Comparison of ENCODE assay signal across 11 mouse cellular contexts in the genomic region with DNA sequence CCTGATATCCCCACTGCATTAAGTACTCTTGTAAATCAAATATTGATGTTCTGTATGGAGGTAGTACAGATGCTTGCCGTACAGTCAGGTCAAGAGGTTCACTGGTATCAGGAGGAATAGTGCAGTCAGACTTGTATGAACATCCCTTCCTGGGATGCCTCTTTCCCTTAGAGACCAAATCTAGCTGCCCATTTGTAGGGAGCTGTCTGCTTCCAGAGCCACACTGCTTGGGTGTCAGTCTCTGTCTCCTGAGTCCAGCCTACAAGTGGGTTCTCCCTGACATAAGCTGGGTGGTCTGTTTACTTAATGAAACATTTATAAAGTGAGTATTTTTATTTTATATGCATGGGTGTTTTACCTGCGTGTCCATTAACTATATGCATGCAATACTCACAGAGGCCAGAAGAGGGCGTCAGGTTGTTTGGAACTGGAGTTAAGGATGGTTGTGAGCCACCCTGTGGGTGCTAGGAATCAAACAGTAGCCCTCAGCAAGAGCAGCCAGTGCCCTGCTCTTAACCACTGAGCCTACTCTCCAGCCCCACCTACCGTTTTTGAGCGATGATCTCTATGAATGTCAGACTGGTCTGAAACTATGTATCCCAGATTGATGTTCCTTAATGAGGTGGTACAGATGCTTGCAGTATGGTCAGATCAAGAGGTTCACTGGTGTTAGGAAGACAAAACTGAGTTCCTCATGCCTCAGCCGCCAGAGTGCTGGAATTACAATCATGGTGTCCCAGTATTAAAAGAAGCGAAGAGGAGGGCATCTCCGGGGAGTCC. TPM values are rescaled to one million over a fixed set of nuclear protein-coding genes. Genes with fewer than 3 reads are reported as not detected.
DNase-seq lines count a peak whose midpoint lies in the region; ATAC-seq and TF ChIP-seq lines count a peak whose summit lies in the region.
"Had no signal": no experiment of that assay in that cellular context is flagged by ENCODE, and none has a peak within 500 bp of the region (broad histone marks: within the 10 kb centered on the region; RNA-seq: fewer than 3 reads in every experiment).

No protein-coding gene starts in this region.

- no peaks in the 10 kb centered on the region for H3K9me3 ChIP-seq in hindbrain, postnatal 0 days (ENCODE audit: low read length)
- H3K9me3 ChIP-seq in hindbrain, embryonic 13.5 days, result no peaks in the 10 kb centered on the region

- no peak for DNase-seq in hindbrain, postnatal 0 days (ENCODE audit: low spot score)
- peak; percentile 65 for DNase-seq in retina, embryonic 14.5 days (ENCODE audit: low spot score)
- no peak for DNase-seq in retina, postnatal 1 day
- peak; percentile 34 for DNase-seq in T-cell, adult 2 months (ENCODE audit: low spot score)
- peak; percentile 41 for DNase-seq in testis, postnatal 14 days (ENCODE audit: low spot score)
- DNase-seq in embryo, embryonic 11 days, result no peak
- DNase-seq: cerebellum, adult 11 months had no signal

- H3K4me1 ChIP-seq in hindbrain, postnatal 0 days (ENCODE audit: insufficient read depth, low read length), result no peaks in the 10 kb centered on the region
- H3K4me1 ChIP-seq in hindbrain, embryonic 13.5 days (replicated peaks), result no peaks in the 10 kb centered on the region

- no peaks in the 10 kb centered on the region for H3K27me3 ChIP-seq in hindbrain, postnatal 0 days (ENCODE audit: insufficient read depth, low read length)
- H3K27me3 ChIP-seq in hindbrain, embryonic 13.5 days, result no peaks in the 10 kb centered on the region

- H3K27ac ChIP-seq in hindbrain, postnatal 0 days, result no peak overlapping the region
- H3K27ac ChIP-seq in hindbrain, embryonic 13.5 days, result no peak overlapping the region

- no peak overlapping the region for H3K4me3 ChIP-seq in hindbrain, postnatal 0 days (ENCODE audit: low read length)
- H3K4me3 ChIP-seq in hindbrain, embryonic 13.5 days, result no peak overlapping the region

- ATAC-seq in hindbrain, postnatal 0 days, result no peak
- no peak for ATAC-seq in hindbrain, embryonic 13.5 days (ENCODE audit: low FRiP score)
- no peak for ATAC-seq in erythroid progenitor cell, adult 5-6 weeks (replicated peaks; ENCODE audit: low FRiP score, poor library complexity, severe bottlenecking)
- ATAC-seq: forebrain, embryonic 16.5 days had no signal

- no peak overlapping the region for H3K4me2 ChIP-seq in hindbrain, postnatal 0 days (ENCODE audit: low read depth, low read length)
- H3K4me2 ChIP-seq in hindbrain, embryonic 13.5 days, result no peak overlapping the region
- H3K4me2 ChIP-seq: heart, embryonic 11.5 days had no signal

- peak; percentile 50 for TF ChIP-seq CTCF in hindbrain, postnatal 0 days (IDR thresholded peaks at IDR 0.05; ENCODE audit: low read depth)

- 89% methylated on average over 8 of the region's 8 CpGs for WGBS in hindbrain, postnatal 0 days
- WGBS in hindbrain, embryonic 13.5 days, result 88% methylated on average over 8 of the region's 8 CpGs

- no peaks in the 10 kb centered on the region for H3K36me3 ChIP-seq in hindbrain, postnatal 0 days (ENCODE audit: insufficient read depth, low read length)
- H3K36me3 ChIP-seq in hindbrain, embryonic 13.5 days, result peaks cover 27% of the 10 kb centered on the region

- H3K9ac ChIP-seq in hindbrain, postnatal 0 days (replicated peaks; ENCODE audit: low read length), result no peak overlapping the region
- H3K9ac ChIP-seq in hindbrain, embryonic 13.5 days, result no peak overlapping the region

RNA-seq across cellular contexts. Expression of a gene that starts 7.2 kb away (rescaled TPM):
- total RNA-seq in hindbrain, postnatal 0 days (2014; rRNA removed), result 34.9 and 35.8 TPM in 2 replicates
- polyA plus RNA-seq in hindbrain, postnatal 0 days (2015; fragmentation: Nextera tagmentation; extraction: Ambion mirVana), result 25.6 and 26.1 TPM in 2 replicates
- polyA plus RNA-seq in hindbrain, embryonic 13.5 days (2015; fragmentation: Nextera tagmentation; extraction: Ambion mirVana), result 26.1 and 27.5 TPM in 2 replicates
- 2.9 and 3.2 TPM in 2 replicates for total RNA-seq in erythroid progenitor cell, adult 5-6 weeks (2015; ENCODE audit: low replicate concordance)
- total RNA-seq in erythroid progenitor cell, adult 5-6 weeks (2017; ENCODE audit: low replicate concordance), result 3.3 and 3.6 TPM in 2 replicates

RNA-seq across cellular contexts. Expression of a gene that starts 37.6 kb away (rescaled TPM):
- 1.2 and 2.0 TPM in 2 replicates for total RNA-seq in hindbrain, postnatal 0 days (2014; rRNA removed)
- 0.84 and 0.97 TPM in 2 replicates for polyA plus RNA-seq in hindbrain, postnatal 0 days (2015; fragmentation: Nextera tagmentation; extraction: Ambion mirVana)
- polyA plus RNA-seq in hindbrain, embryonic 13.5 days (2015; fragmentation: Nextera tagmentation; extraction: Ambion mirVana), result 0.53 and 0.77 TPM in 2 replicates
- total RNA-seq in erythroid progenitor cell, adult 5-6 weeks (2015; ENCODE audit: low replicate concordance), result not detected in 2 replicates
- total RNA-seq in erythroid progenitor cell, adult 5-6 weeks (2017; ENCODE audit: low replicate concordance), result 0.13 TPM in 1 of 2 replicates, not detected in the other

Comparison
In these comparisons a context has a peak if more than half of its experiments do, and no peak if none do; other contexts are left out.
1. DNase-seq: peak in retina, embryonic 14.5 days (single experiment), T-cell, adult 2 months (single experiment) and testis, postnatal 14 days (single experiment); none in hindbrain, postnatal 0 days (single experiment), retina, postnatal 1 day (single experiment) and embryo, embryonic 11 days (single experiment).